Mouse (Mus musculus) megakaryocyte progenitor cell, adult 5-6 weeks (primary cell): Measurements from ENCODE around the gene Cstad. TPM values are rescaled to one million over a fixed set of nuclear protein-coding genes. Genes with fewer than 3 reads are reported as not detected.
A peak's percentile ranks its signal among the peaks of the same experiment; 100 is the strongest.

Experiments used
- ATAC-seq: replicated peaks from 2 replicates; pipeline ENCODE4 v1.8.0; 2016; ENCODE audit warnings: mild to moderate bottlenecking, moderate TSS enrichment, inconsistent platforms; ENCODE audit not compliant: poor library complexity
- total RNA-seq, 2 experiments: library from RNA; stranded (forward) in 1 of 2; stranded (reverse) in 1 of 2; fragments of 157-497, 149-512 nt in 1 of 2; fragments of 200-1000 nt in 1 of 2; gene quantifications; 2 replicates each; pipeline versions ENCODE4 v1.2.3 to v1.2.4; 2015 to 2017

Gene Cstad
- total RNA-seq, 2 experiments from 2014 or later, result not detected

DNA sequence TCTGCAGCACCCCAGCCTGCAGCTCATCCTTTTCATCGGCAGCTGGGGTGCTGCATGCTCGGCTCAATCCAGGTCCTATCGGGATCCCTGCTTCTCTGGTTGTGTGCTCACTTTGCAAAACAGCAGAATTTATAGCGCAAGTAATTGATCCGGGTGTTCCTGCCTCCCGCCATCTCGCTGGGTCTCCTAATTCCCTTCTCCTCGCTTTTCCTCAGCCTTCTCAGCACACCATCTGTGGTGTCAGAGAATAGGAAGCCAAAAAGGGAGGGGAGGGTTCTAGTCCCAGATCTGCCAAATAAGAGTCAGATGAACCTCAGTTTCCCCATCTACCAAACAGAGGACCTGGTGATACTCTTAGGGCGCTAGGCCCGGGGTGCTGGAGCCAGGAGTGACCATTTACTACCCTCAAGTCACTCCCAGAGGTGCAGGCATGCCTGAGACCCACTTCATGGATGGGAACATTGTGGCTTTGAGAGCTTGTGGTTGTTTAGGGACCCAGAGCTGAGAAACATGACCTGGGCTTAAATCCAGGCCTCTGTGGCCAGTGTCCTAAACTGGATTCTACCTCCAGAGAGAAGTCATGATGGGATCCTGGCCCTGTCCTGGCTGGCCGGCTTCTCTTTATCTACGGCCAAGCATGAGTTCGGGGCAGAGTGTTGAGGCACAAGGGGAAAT is 1.1 kb upstream of the Cstad start:
- no peak for ATAC-seq

DNA sequence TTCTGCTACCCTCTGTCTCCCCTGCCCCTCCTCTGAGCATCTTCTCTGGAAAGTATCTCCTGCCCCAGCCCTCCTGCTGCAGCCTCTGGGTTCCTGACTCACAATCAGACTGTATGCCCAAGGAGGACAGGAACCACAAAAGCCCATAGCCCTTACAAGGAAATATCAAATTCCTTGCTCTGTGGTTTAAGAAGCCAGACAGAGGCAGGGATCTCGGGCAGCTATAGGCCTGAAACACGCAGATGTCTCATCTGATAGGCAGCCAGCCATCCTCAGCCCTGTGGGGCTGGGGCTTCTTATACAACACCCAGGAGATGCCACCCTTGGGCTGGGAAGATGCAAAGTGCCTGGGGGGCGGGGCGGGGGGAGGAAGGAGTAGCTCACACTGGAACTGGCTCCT is 956 bp downstream of the Cstad start:
- ATAC-seq, result no peak

DNA sequence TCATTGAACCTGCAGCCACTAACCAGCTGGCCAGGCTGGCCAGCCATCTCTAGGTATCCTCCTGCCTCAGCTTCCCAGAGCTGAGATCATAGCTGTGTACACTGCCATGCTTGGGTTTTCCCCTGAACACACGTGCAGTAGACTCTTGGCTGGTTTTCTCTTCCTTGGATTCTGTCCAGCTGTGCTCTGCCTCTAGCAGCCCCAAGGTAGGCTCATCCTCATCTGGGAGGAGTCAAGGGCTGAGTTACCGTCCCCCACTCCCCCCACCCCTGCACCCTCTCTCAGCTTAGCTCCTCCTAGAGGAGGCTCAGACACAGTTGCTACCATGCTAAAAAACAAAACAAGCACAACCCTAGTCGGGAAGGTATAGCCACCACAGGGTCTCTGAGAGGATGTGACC is 4.8 kb downstream of the Cstad start:
- ATAC-seq, result peak; percentile 35

DNA sequence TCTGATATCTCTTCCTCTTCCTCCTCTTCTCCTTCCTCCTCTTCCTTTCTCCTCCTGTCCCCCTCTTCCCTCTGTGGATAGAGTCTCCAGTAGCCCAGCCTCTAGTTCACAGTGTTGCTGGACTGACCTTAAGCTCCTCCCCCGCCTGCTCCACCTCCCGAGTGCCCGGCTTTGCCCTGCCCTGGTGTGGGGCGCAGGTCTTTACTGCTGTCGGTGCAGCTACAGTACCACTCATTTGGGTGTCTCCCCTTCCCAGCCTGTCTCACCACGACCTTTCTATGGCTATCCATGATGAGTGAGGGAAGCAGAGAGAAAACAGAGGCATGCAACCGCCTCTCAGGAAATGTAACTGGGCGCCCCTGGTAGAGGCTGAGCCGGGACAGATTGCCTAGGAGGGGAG is 5.5 kb downstream of the Cstad start:
- peak; percentile 41 for ATAC-seq

DNA sequence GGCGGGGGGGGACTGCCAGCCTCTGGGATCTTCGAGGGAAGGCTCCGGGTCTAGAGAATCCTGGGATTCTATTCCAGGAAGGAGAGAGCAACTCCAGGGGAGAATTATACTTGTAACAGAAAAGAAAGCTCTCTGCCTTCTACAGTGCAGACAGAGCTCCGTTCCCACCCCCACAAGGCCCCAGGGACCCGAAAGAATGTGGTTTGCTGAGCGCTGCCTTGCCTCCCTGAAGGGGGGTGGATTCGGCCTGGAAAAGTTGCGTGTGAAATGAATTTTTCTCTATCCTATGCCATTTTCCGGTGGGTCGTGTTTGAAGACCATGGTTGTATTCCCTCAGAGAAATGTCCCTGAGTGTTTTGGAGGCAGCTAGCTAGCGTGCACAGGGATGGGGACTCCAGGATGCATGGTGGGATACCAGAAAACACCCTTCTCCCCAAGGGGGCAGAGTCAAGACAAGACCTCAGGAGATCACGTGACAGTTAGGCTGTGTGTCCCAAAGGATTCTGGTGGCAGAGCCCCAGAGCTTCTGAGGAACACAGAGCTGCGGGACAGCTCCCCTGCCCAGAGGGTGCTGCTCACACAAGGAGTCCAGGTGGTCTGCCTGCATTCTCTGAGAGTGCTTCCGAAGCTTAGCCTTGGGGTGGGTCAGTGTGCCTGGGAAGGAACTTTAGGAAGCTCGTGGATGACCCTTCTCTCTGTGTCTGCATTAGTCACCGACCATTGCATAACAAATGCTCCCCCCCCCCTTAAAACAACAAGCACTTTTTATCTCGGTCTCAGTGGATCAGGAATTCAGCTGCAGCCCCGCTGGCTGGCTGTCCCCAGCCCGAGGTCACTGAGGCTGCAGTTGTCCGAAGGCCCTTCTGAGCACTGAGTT is 6.4 kb downstream of the Cstad start:
- ATAC-seq, result no peak

DNA sequence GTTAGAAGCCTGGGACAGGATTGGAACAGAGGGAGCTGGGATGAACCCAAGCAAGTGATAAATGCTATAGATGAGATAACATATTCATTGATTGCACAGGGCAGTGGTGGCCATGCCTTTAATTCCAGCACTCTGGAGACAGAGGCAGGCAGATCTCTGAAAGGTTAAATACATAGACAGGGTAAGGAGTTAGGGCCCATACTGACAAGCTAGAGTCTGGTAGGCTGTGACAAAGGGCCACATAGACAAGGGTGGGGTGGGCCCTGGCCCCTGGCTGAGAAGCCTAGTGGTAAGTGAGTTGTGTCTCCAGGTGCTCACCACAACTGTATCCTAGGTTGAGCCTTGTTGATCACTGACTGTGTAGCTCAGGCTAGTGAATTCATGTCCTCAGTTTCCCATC is 7.6 kb downstream of the Cstad start:
- no peak for ATAC-seq

DNA sequence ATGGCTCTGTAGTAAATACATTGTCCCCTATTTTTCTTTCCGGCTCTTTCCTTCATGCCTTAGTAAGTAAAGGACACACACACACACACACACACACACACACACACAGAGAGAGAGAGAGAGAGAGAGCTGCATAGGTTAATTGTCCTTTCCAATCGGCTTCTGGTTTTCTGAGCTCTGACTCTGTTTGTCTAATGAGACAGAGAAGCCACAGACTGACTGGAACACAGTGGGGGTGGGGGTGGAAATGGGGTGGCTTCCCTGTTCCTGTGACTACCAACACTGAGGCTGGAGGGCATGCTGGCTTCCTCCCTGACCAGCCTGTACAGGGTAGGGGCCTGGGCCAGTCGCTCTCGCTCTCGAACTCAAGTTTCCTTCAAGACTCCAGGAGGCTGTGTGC is 8.9 kb downstream of the Cstad start:
- ATAC-seq, result no peak

DNA sequence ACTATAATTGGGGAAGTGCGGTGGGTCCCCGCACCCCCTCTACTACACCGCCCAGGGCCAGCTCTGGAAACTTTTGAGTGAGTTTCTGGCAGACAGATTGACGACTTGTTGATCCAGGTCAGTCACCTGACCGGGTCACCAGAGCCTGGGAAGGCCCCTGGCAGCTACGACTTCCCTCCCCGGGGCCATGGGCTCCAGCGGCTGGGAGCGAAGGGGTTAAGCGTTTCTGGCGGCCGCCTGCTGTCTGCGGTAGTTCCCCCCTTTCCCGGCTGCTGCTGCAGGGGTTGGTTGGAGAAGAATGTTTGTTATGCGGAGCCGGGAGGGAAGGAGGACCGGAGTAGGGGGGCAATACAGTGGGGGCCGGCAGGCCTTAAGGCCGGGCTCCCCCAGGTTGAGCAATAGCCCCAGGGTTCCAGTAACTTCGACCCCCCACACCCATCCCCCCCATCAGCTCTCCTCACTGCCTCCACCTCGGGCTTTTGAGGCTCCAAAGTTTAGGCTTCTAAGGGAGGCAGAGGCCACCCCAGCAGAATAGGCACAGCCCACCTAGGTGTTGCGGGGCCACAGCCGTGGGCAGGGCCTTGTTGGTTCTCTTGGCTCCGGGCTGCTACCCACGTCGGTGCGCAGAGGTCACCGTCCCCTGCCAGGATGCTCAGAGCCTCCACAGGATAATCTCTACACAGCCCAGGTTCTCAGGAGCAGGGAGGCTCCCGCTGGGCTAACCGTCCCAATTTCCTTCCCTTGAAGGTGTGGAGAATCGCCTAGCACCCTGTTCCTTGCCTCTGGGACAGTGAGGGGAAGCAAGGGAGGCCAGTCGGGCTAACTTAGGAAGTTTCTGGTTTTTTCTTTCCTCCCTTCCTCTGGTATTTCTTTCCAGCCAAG is 10.3 kb downstream of the Cstad start:
- ATAC-seq, result peak; percentile 45

DNA sequence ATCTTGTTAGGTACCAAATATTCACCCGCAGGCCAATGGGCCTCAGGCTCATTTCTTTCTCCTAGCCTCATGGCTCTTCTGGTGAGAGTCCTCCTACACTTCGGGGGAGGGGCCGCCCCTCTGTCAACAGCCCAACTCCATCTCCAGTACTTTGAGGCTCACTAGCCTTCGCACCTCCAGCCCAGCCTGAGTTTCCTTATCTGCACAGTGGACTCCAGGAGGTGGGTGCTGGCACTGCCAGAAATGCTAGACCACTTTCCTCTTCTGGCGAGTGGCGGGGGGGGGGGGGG is 10.9 kb downstream of the Cstad start:
- ATAC-seq, result no peak

DNA sequence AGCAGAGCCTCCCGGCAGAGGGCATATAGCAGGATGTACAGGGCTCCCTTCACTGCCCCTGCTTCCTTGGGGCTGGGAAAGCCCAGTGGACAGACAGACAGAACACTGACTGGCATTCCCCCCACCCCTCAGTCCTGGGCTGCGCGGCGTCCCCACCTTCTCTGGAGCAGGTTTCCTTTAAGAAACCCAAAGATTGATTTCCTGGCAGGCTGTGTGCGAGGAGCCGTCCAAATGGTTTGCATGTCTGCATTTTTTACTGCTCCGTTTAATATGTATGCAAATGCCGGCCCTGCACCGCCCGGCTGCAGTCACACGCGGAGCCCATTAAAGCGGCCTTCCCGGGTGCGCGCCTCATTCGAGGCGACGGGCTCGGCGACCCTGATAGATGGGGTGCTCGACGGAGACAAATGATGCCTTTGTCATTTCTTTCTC is 11.8 kb downstream of the Cstad start:
- ATAC-seq, result no peak

DNA sequence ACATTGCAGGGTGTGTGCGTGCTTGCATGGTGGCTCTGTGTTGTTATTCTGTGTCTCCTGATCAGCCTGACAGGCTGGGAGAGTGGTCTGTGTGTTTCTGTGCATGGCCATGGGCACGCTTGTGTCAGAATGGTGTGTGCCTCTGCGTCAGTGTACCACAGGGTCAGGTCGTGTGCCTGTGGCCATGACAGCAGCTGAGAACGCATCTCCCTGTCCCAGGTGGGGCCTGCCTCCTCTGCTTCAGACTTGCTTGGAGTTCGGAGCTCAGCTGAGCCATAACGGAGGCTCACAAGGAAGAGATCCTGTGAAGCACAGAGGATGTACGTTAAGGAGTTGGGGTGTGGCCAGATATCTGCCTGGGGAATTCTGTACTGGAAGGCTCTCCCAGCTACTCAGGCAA is 13.1 kb downstream of the Cstad start:
- no peak for ATAC-seq

DNA sequence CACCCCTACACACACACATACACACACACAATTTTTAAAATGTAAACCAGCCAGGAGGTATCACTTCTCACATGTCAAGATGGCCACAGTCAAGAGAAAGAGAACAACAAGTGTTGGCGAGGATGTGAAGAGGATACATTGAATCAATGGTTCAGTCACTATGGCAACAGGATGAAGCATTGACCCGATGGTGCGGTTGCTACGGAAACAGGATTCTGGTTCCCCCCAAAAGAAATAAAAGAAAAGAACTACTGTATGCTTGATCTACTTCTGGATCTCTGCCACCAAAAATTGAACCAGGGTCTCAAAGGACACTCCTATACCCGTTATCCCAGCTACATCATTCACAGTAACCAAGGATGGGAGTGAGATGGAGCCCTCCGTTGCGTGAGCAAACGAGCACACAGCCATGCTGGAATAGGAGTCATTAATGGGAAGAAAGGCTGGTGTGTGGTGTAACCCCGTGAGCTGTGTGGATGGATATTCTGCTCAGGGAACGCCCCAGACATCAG is 13.9 kb downstream of the Cstad start:
- ATAC-seq, result no peak

DNA sequence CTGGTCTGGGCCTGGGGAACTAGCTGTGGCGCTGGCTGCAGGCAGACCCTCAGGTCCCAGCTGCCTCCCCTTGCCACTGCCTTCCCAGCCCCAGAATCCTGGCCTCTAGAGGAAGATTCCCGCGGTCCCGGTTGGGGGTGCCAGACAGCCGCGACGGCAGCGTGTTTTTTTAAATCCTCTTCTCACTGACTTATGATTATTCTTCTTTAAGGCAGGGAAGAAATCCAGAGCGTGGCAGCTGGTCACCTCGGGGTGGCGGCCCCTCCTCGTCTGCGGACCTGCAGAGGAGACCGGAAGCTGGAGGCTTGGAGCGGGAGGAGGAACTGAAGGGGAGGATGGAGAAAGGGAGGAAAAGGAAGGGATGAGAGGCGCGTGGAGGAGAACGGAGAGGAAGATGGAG is 18.7 kb downstream of the Cstad start:
- ATAC-seq, result no peak

DNA sequence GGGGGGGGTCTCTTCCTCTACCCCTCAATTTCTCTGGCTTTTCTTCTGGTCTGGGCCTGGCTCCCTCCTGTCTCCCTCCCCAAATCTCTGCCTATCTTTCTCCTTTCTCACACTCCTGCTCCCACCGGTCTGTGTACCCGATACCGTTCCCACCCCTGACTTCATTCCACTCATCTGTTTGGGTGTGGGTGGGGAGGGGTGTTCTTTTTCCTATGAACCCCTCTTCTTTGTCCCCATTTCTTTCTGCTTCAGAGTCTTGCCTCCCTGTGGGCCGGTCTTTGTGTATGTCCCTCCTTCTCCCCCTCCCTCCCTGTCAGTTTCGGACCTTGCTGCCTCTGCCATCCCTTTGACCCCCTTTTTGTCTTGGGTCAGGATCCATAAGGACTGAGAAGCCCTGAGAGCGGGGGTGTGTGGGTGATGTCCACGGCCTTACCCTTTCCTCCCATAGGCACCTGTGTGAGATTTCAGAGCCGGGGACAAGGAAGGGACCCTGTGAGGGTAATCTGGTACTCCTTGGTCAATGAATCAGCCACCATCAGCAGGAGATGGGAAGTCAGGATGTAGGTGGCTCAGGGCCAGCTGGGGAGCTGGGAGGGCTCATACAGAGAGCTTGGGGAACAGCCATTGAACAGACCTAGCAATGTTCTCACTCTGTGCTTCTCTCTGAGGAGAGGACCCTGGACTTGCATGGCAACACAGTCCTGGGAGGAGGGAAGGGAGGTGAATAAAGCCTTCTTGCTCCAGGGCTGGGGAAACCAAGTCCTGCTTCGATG is 19.5 kb downstream of the Cstad start:
- ATAC-seq, result no peak

DNA sequence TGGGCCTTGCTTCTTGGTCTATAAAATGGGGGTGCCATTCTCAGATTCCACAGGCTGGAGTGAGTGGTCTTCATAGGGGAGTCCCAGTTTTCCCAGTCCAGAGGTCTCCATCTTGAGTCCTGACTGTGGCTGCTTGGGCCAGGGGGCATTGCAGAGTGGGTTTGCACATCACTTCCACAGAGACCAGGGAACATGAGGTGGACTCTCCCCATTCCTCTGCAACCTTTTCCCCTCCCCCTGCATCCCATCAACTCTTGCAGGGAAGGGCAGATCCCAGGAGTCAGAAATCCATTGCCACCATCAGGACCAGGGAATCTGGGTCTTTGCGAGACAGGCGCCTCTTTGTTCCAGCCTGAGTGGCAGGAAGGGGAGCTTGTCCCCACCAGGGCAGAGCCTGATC is 21.0 kb downstream of the Cstad start:
- no peak for ATAC-seq

DNA sequence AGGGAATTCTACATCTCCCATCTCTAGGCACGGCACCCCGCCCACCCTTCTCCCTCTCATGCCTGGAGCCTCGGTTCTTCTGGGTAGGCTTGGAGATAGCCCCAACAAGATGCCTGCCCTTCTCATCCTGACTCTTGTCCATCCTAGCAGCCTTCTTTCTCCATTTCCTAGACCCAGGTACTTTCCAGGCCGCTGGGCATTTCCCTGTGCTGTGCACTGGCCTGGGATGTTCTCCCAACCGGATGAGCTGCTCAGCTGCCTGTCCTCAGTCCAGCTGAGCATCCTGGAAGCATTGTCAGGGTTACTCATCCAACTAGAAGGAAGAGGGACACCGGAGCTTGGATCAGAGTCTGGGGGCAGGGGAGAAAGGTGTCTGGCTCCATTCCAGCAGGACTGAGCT is 21.6 kb downstream of the Cstad start:
- ATAC-seq, result no peak

DNA sequence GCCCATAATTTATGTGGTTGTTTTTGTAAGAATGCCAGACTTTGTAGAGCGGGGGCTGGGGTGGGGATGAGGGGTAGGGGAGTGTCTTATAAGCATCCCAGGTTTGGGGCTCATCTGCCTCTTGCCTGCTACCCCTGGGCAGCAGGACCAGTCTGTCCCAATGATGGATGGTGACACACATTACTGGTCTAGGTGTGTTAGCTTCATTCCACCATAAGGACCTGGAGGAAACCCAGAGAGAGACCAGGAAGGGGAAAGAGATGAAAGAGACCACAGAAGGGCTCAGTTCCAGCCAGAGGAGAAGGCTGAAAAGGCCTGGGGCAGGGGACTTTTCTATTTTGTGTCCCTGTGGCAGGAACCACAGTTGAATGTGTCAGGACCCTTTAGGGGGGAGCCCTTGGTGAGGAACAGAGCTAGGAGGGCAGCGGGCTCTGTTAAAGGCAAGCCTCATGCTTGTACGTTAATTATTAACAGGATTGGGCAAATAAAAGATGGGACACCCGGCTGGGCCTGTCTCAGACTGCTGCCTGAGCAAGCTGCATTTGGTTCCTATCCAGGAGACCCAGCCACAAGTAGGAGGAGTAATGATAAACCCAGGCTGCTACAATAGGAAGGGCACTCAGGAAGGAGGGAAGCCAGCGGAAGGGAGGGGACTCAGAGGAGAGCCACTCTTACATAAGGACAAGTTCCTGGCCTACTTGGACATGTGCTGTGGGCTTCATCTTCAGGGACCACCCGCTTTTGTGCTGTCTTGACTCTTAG is 23.8 kb downstream of the Cstad start:
- ATAC-seq, result peak; percentile 50; the same call in 1 of the 2 replicates

DNA sequence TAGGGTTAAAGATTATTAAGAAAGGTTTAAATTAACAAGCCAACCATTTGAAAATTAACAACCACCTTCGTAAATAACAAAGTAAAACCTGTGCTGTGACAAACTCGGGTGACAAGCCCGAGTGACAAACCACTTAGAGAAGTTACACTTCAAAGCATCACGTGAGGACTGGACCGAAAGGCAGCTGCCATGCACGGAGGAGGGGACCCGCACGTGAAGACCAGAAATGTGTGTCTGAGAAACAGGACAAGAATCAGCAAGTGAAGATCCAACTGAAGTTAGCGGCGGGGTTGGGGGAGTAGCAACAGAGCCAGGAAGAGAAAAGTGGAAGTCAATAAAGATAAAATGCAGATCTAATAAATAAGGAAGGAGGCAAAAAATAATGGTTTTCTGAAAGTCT is 29.0 kb downstream of the Cstad start:
- no peak for ATAC-seq

DNA sequence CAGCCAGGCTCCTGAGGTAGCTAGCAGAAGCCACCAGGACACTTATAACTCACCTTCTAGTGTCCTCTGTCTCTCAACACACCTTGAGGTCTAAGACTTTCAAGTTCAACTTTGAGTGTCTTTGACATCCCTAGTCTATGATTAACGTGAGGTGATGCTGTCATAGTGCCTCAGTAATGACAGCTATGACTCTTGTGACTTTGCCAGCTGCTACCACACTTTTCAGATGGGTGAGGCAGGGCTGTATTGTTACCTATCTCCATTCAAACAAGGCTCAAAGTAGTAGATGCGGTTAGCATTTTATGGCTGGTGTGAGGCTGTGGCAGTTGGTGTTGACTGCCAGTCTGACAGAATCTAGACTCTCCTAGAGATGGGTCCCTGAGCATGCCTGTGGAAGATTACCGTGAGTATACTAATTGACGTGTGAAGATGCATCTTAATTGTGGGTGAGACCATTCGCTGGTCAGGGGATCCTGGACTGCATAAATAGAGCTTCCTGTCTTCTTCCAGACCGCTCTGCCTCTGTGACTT is 30.5 kb downstream of the Cstad start:
- ATAC-seq, result no peak
